Mouse (Mus musculus): ENCODE measurements around the gene Zmiz1. TPM values are rescaled to one million over a fixed set of nuclear protein-coding genes. Genes with fewer than 3 reads are reported as not detected.

The Zmiz1 gene
- 42.2 and 55.8 TPM in 2 replicates for polyA plus RNA-seq (2016; fragmentation: Nextera tagmentation; extraction: Ambion mirVana)

DNA sequence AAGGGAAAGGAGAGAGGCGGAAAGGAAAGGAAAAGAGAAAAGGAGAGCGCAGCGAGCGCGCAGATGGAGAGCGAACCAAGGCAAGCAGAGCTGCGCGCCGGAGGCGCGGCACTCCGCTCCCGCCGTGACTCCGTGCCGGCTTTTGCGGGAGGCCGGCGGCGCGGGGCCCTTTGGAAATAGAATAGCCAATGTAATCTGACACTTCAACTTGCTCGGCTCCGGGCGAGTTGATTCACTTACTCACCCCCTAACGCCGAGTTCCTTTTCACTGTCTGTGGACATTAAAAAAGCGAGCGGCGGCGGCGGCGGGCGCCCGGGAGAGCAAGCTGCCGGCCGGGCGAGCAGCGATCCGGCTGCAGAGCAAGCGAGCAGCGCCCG, at the start of gene Zmiz1:
Zmiz1 (plus strand) TSS at position 170 of the 378 bp plus-strand sequence.
- DNase-seq (ENCODE audit: low spot score), result peak; percentile 92
- peaks cover 5% of the 10 kb centered on the region; the same call in 1 of the 2 replicates for H3K27me3 ChIP-seq (ENCODE audit: low read depth, poor library complexity, severe bottlenecking)
- under 1% methylated on average over 42 of the region's 42 CpGs for WGBS
- H3K9me3 ChIP-seq (replicated peaks), result no peaks in the 10 kb centered on the region
- H3K4me1 ChIP-seq, result peaks cover 71% of the 10 kb centered on the region
- H3K4me3 ChIP-seq, result peak within 1 kb of the TSS; percentile 99
- H3K36me3 ChIP-seq, result no peaks in the 10 kb centered on the region
- H3K27ac ChIP-seq (replicated peaks), result peak within 1 kb of the TSS; percentile 99

DNA sequence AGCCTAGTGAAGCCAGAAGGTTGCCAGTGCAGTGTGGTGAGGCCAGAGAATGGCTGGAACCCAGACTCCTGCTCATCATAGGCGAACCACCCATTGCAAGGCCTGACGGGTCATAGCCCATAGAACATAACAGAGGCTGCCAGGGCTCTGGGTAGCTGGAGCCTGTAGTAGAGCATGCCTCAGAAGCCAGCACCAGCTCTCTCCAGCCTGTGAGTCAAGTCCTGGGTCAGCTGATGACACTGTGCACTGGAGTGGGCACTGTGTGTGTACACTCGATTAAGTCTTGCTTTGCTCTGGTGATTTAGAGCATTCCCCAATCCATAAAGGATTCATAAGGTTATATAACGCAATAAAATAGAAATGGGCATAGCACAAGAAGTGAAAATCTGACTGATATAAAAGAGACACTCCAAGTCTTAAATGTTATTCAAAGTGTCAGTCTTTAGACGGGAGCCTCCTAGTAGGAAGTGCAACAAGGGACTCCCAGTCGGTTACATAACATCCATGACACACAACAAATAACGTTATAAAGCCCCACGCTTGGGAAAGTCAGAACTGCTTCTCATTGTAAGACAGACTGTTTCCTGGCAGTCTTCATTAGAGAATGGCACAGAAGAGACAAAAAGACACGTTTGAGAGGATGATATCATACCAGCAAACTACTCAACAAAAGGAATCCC, 47.0 kb upstream of the Zmiz1 start:
- DNase-seq (ENCODE audit: low spot score), result no peak
- WGBS, result 89% methylated on average over 9 of the region's 9 CpGs
- Histone ChIP-seq H3K36me3 (no peaks in the 10 kb centered on the region), H3K27me3 (ENCODE audit: low read depth, poor library complexity, severe bottlenecking) (no peaks in the 10 kb centered on the region), H3K9me3 (replicated peaks) (no peaks in the 10 kb centered on the region), H3K4me3 (no peak overlapping the region), H3K27ac (replicated peaks) (no peak overlapping the region), H3K4me1 (peaks cover 22% of the 10 kb centered on the region)

DNA sequence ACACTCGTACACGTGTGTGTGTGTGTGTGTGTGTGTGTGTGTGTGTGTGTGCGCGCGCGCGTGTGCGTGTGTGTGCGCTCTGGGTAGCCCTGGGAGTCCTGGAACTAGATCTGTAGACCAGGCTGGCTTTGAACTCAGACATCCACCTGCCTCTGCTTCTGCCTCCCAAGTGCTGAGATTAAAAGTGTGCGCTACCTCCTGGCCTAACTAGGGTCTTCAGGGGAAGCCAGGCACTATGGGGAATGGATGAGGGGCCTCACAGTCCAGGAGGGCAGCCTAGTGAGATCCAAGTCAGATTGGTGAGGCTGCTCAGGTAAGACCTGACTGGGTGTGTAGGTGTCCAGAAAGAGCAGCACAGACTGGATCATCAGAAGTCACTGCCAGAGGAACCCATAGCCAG, 46.2 kb upstream of the Zmiz1 start:
- H3K27ac ChIP-seq (replicated peaks), result no peak overlapping the region
- H3K27me3 ChIP-seq (ENCODE audit: low read depth, poor library complexity, severe bottlenecking), result no peaks in the 10 kb centered on the region
- no peak overlapping the region for H3K4me3 ChIP-seq
- no peak for DNase-seq (ENCODE audit: low spot score)
- no peaks in the 10 kb centered on the region for H3K36me3 ChIP-seq
- WGBS, result 93% methylated on average over 10 of the region's 10 CpGs
- peaks cover 16% of the 10 kb centered on the region for H3K4me1 ChIP-seq
- no peaks in the 10 kb centered on the region for H3K9me3 ChIP-seq (replicated peaks)

DNA sequence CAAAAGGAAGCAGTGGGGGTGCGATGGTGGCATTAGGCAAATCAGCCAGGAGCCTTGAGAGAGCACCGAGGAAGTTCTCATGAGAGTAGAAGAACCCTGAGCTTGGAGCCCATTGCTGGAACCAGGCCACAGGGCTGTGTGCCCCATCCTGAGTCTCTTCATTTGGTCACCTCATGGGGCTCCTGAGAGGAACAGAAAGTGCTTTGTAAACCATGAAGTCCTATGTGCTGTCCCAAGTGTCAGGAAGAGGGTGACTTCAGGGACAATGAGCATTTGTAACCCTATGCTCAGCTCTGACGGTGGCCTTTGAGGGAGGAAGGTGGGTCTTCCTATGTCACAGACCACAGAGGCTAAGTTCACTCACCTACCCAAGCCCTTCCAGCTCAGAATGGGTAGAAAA, 45.5 kb upstream of the Zmiz1 start:
- Histone ChIP-seq H3K27ac (replicated peaks) (no peak overlapping the region), H3K4me1 (peaks cover 16% of the 10 kb centered on the region), H3K36me3 (no peaks in the 10 kb centered on the region), H3K4me3 (no peak overlapping the region), H3K27me3 (ENCODE audit: low read depth, poor library complexity, severe bottlenecking) (no peaks in the 10 kb centered on the region), H3K9me3 (replicated peaks) (no peaks in the 10 kb centered on the region)
- WGBS, result 64% methylated on average over 3 of the region's 3 CpGs
- no peak for DNase-seq (ENCODE audit: low spot score)

DNA sequence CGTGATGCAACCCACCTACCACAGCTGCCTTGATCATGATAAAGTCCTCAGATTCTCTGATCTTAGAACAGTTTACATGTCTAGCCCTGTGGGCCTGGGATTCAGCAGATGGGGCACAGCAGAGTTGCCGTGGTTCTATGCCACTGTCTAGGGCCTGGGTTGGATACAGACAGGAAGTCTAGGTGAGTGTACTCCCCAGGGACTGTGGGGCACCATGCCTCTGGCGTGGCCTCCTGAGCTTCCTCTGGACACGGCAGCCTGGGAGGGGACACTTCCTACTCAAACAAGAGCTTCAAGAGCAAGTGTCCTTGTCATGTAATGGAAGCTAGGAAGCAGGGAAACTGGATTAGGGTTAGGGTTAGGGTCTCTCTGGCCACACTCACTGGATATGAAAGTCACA, 44.9 kb upstream of the Zmiz1 start:
- Histone ChIP-seq H3K9me3 (replicated peaks) (no peaks in the 10 kb centered on the region), H3K4me3 (no peak overlapping the region), H3K4me1 (peaks cover 16% of the 10 kb centered on the region), H3K36me3 (no peaks in the 10 kb centered on the region), H3K27ac (replicated peaks) (0 out of 2 replicates have a peak overlapping the region, but pooled peaks have one; percentile 1), H3K27me3 (ENCODE audit: low read depth, poor library complexity, severe bottlenecking) (no peaks in the 10 kb centered on the region)
- no peak for DNase-seq (ENCODE audit: low spot score)
- 78% methylated on average over 4 of the region's 4 CpGs for WGBS

DNA sequence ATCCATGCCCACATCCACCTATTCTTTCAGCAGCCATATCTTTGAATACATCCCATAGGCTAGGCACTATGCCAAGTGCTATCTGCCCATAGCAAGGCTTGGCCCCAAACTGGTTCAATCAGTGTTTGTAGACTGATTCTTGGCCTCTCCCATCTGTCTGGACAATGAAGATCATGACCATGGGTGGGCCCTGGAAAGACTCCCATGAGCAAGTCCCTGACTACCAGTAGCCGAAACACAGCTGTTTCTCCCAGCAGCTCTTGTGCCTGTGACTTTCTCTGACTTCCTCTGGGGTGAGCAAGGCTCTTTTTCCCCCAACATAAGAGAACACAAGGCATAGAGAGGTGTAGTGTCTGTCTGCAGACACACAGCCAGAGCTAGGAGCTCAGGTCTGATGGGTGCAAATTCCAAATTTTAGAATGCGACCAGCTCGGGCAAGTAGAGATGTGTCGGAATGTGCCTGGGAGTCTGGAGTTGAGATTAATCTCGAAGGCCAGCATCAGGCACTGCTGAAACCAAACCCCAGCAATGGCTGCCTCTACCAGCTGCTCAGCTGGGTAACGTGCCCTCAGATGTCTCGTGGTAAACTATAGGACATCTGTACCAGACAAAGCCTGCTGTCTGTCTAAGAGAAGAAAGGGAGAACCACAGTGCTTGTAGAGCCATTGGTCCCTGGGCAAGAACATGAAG, 38.8 kb upstream of the Zmiz1 start:
- Histone ChIP-seq H3K27ac (replicated peaks) (peak overlapping the region; percentile 73; the same call in 1 of the 2 replicates), H3K9me3 (replicated peaks) (no peaks in the 10 kb centered on the region), H3K27me3 (ENCODE audit: low read depth, poor library complexity, severe bottlenecking) (no peaks in the 10 kb centered on the region), H3K4me3 (no peak overlapping the region), H3K36me3 (no peaks in the 10 kb centered on the region), H3K4me1 (peaks cover 18% of the 10 kb centered on the region)
- no peak for DNase-seq (ENCODE audit: low spot score)
- 83% methylated on average over 7 of the region's 7 CpGs for WGBS

DNA sequence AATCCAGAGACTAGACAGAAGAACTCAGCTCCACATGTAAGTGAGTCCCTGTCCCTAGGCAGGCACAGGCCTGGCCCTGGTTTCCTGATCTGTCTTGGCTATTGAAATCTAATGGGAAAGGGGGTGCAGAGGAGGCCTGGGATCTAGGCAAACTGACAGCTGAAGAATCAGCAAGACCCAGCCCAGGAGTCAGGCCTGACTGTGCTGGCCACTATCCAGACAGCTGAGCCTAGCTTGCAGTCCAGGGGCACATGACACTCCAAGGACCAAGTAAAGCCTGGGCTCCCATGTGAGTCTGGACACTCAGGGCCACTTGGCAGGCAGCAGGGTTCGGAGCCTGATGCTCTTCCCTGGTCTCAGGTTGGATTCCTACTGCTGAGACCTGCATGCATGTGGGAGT, 38.0 kb upstream of the Zmiz1 start:
- Histone ChIP-seq H3K36me3 (no peaks in the 10 kb centered on the region), H3K4me3 (no peak overlapping the region), H3K27me3 (ENCODE audit: low read depth, poor library complexity, severe bottlenecking) (no peaks in the 10 kb centered on the region), H3K9me3 (replicated peaks) (no peaks in the 10 kb centered on the region), H3K4me1 (peaks cover 18% of the 10 kb centered on the region), H3K27ac (replicated peaks) (peak overlapping the region; percentile 73)
- WGBS, result 93% methylated on average over 1 of the region's 1 CpGs
- DNase-seq (ENCODE audit: low spot score), result no peak

DNA sequence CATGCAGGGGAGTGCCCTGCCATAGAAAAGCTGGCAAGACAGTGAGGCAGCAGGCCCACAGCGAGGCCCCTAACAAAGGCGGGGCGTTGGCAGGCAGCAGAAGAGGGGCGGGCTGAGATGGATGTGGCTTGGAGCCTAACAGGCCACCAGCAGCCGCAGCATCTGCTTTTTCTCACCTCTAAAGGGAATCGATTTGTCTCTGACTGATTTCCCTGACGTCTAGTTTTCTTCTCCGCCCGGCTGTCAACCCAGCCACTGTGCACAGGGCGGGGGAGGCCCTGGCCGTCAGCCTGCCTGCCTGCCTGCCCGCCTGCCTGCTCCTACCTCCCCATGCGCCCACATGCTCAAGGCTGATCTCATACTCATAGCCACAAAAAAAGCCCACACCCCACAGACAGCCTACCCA, 37.4 kb upstream of the Zmiz1 start:
- Histone ChIP-seq H3K27me3 (ENCODE audit: low read depth, poor library complexity, severe bottlenecking) (no peaks in the 10 kb centered on the region), H3K4me1 (peaks cover 18% of the 10 kb centered on the region), H3K9me3 (replicated peaks) (no peaks in the 10 kb centered on the region), H3K4me3 (no peak overlapping the region), H3K27ac (replicated peaks) (peak overlapping the region; percentile 73), H3K36me3 (no peaks in the 10 kb centered on the region)
- DNase-seq (ENCODE audit: low spot score), result no peak
- WGBS, result 67% methylated on average over 13 of the region's 13 CpGs

DNA sequence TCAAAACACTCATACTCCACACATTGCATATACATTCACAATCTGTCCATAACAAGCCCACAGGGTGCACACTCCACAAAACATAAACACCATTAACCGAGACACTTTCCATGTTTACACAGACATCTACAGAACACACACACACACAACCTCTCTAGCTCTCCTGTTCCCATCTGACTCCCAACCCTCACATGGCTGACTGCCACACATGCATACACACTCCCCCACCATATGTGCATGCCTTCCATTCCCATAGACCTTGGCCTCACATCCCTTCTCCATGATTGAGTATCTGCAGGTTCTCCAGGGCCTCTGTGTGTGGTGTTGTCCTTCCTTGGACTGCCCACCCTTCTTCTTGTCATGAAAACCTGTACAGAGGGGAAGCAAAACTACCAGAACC, 36.0 kb upstream of the Zmiz1 start:
- Histone ChIP-seq H3K36me3 (no peaks in the 10 kb centered on the region), H3K27me3 (ENCODE audit: low read depth, poor library complexity, severe bottlenecking) (no peaks in the 10 kb centered on the region), H3K27ac (replicated peaks) (0 out of 2 replicates have a peak overlapping the region, but pooled peaks have one; percentile 19), H3K4me1 (peaks cover 18% of the 10 kb centered on the region), H3K4me3 (no peak overlapping the region), H3K9me3 (replicated peaks) (no peaks in the 10 kb centered on the region)
- DNase-seq (ENCODE audit: low spot score), result no peak
- 90% methylated on average over 1 of the region's 1 CpGs for WGBS

DNA sequence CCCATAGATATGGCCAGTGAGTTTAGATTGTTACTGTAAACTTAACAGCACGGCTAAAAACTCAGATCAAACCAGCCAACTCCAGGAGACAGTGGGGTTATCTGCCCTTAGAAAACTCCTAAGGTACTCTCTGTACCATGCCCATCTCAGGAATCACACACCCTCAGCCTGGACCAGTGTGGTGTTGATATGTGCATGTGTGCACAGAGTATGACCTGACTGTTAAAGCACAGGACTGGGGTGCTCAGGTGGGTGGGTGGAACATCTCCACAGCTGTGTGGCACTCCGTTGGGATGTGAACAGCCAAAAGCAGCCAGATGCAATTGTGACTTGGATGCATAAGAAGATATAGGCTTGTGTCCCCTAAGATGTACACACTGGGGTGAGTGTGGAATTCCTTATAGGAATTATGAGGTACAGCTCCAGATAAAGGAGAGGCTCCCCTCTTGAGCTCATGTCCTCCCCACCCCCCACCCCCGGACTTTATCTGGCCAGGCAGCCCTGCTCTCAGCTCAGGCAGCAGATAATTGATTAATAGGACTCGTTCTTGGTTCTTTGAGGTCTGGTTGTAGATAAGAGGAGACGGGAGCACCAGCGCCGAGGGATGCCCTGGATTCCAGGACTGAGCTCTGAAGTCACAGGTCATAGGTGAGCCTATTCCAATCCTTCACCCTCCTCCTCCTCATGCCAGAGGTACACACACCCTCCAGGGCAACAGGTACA, 35.1 kb upstream of the Zmiz1 start:
- Histone ChIP-seq H3K4me3 (no peak overlapping the region), H3K4me1 (peaks cover 18% of the 10 kb centered on the region), H3K36me3 (no peaks in the 10 kb centered on the region), H3K27me3 (ENCODE audit: low read depth, poor library complexity, severe bottlenecking) (no peaks in the 10 kb centered on the region), H3K9me3 (replicated peaks) (no peaks in the 10 kb centered on the region), H3K27ac (replicated peaks) (0 out of 2 replicates have a peak overlapping the region, but pooled peaks have one; percentile 19)
- DNase-seq (ENCODE audit: low spot score), result no peak
- WGBS, result 80% methylated on average over 7 of the region's 7 CpGs

DNA sequence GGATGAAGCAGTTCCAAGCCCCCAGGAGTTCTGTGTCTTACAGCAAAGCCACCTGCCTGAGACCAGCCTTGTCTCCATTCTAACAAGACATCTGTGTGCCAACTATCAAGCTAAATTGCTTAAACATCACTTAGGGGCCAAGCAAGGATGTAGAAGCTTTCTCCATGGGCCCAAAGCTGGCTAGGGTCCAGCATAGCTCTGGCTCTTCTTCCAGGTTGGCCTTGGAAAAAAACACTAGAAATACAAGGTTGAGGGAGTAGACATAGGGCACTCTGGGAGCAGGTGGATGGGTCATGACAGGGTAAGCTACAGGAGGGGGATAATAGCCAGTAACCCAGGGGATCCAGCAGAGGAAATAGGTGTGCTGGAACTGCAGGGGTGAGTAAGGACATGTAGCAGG, 20.7 kb upstream of the Zmiz1 start:
- Histone ChIP-seq H3K36me3 (no peaks in the 10 kb centered on the region), H3K4me1 (peaks cover 13% of the 10 kb centered on the region), H3K4me3 (no peak overlapping the region), H3K9me3 (replicated peaks) (no peaks in the 10 kb centered on the region), H3K27ac (replicated peaks) (no peak overlapping the region), H3K27me3 (ENCODE audit: low read depth, poor library complexity, severe bottlenecking) (no peaks in the 10 kb centered on the region)
- no peak for DNase-seq (ENCODE audit: low spot score)

DNA sequence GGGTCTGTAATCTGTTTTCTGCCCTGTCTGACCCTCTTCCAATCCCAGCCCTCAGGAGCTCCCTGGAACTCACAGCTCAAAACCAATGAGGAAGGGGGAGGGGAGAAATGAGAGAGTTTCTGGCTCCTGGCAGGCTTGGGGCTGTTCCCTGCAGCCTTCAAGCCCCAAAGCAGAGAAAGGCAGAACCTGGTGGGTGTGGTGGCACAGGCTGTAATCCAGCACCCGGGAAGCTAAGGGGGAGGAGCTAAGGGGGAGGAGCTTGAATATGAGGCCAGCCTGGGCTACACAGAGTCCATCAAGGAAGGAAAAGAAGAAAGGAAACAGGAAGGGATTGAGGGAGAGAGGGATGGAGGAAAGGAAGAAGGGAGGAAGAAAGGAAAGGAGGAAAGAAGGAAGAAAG, 18.9 kb upstream of the Zmiz1 start:
- DNase-seq (ENCODE audit: low spot score), result no peak
- Histone ChIP-seq H3K9me3 (replicated peaks) (no peaks in the 10 kb centered on the region), H3K27ac (replicated peaks) (no peak overlapping the region), H3K27me3 (ENCODE audit: low read depth, poor library complexity, severe bottlenecking) (no peaks in the 10 kb centered on the region), H3K36me3 (no peaks in the 10 kb centered on the region), H3K4me1 (peaks cover 15% of the 10 kb centered on the region), H3K4me3 (no peak overlapping the region)
- 20% methylated on average over 1 of the region's 1 CpGs for WGBS

DNA sequence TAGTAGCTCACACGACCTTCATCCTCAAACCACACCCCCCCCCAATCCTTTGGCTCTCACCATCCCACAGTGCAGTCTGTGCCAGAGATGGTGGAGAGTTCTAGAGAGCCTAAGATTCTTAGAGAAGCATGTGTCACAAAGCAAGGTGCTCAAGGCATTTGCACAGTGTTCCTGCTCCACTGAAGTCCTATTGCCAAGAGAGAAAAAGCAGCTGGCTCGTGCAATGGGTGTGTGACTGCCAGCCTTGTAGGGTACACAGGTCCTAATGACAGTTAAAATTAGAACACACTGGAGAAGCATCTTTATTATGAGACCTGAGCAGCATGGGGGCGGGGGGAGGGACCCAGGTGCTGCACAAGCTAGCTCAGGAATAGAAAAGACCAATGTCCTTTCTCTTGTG, 18.2 kb upstream of the Zmiz1 start:
- Histone ChIP-seq H3K4me3 (no peak overlapping the region), H3K27ac (replicated peaks) (no peak overlapping the region), H3K9me3 (replicated peaks) (no peaks in the 10 kb centered on the region), H3K27me3 (ENCODE audit: low read depth, poor library complexity, severe bottlenecking) (no peaks in the 10 kb centered on the region), H3K4me1 (peaks cover 15% of the 10 kb centered on the region), H3K36me3 (no peaks in the 10 kb centered on the region)
- 65% methylated on average over 3 of the region's 3 CpGs for WGBS
- no peak for DNase-seq (ENCODE audit: low spot score)
